Mouse (Mus musculus) spleen, adult 2 months (tissue): ENCODE results near the gene Kcnk5.

Experiments used
- CTCF ChIP-seq: fragments of 200-500 bp; IDR thresholded peaks from 2 replicates; pipeline ENCODE4 v1.5.1; 2011; ENCODE audit warnings: mild to moderate bottlenecking, inconsistent platforms; ENCODE audit not compliant: insufficient read depth, insufficient read length, insufficient replicate concordance; ENCODE audit errors: extremely low read depth
- POLR2A ChIP-seq: fragments of 200-500 bp; IDR thresholded peaks from 2 replicates; pipeline ENCODE4 v1.6.1; 2011; ENCODE audit warnings: low read depth, low read length, inconsistent platforms

DNA sequence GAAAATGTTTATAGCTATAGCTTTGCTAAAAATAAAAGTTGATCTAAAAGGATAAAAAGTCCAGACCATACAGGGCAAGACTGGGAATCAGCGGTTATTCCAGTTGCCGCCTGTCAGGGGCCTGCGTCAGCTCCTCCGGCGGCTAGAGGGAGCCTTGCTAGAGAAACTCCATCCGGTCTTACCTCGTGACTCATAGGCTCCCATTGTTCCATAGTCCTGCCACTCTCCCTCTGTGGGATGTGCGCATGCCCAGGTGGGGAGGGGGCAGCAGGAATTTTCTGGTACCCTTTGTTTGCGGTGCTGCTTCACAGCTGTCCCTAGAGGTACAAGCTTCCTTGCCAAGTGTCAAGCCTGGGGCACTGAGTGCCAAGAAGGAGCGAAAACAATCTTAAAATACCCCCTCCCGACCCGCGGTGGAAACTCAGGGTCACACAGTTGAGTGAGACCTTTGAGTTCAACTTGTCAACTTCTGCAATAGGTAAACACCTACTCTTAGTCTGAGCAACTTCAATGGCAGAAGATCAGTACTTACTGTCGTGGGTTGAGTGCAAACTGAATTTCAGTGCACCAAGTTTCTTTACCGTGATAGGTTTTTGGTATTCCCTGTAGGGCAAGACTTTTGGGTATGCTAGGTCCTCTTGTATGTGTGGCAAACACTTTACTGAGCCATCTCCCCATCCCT, 54.1 kb downstream of the Kcnk5 start:
- TF ChIP-seq CTCF = no peak
- TF ChIP-seq POLR2A = no peak
